Mouse (Mus musculus) limb, embryonic 10.5 days (tissue): ENCODE data around the gene Ccer2. TPM values are rescaled to one million over a fixed set of nuclear protein-coding genes. Genes with fewer than 3 reads are reported as not detected.
A peak's percentile ranks its signal among the peaks of the same experiment; 100 is the strongest.

Experiments used
- DNase-seq: peaks from one replicate; pipeline ENCODE4 v3.0.0-alpha.2; 2017; ENCODE audit warnings: low spot score
- H3K27ac ChIP-seq: fragments of 300-500 bp; sonication (generic); 2 replicates; pipeline ENCODE4 v1.5.1; 2016; ENCODE audit warnings: mild to moderate bottlenecking
- H3K27me3 ChIP-seq: fragments of 300-500 bp; sonication (generic); 2 replicates; pipeline ENCODE4 v1.6.1; 2016; ENCODE audit warnings: low read depth, mild to moderate bottlenecking; ENCODE audit not compliant: poor library complexity, severe bottlenecking
- H3K36me3 ChIP-seq: fragments of 300-500 bp; sonication (generic); 2 replicates; pipeline ENCODE4 v1.6.1; 2016; ENCODE audit warnings: mild to moderate bottlenecking, moderate library complexity
- H3K4me1 ChIP-seq: fragments of 300-500 bp; sonication (generic); 2 replicates; pipeline ENCODE4 v1.6.1; 2016
- H3K4me3 ChIP-seq: fragments of 300-500 bp; sonication (generic); 2 replicates; pipeline ENCODE4 v1.5.1; 2016; ENCODE audit warnings: mild to moderate bottlenecking, moderate library complexity
- H3K9me3 ChIP-seq: fragments of 300-500 bp; sonication (generic); replicated peaks from 2 replicates; pipeline ENCODE4 v1.6.1; 2016; ENCODE audit warnings: mild to moderate bottlenecking
- WGBS: fragments of 180-500 bp; shearing (Covaris S2); methylation state at CpG from one replicate; pipeline ENCODE4 v1.1.7; 2016; 5-methylcytosine and 5-hydroxymethylcytosine counted together
- polyA plus RNA-seq: library from polyadenylated mRNA; unstranded; fragments of >200 nt; fragmentation: Nextera tagmentation; extraction: Ambion mirVana; gene quantifications from 2 replicates; pipeline ENCODE4 v1.2.1, GENCODE M21; 2016

Gene Ccer2
- polyA plus RNA-seq, 1 experiment from 2014 or later: not detected

DNA sequence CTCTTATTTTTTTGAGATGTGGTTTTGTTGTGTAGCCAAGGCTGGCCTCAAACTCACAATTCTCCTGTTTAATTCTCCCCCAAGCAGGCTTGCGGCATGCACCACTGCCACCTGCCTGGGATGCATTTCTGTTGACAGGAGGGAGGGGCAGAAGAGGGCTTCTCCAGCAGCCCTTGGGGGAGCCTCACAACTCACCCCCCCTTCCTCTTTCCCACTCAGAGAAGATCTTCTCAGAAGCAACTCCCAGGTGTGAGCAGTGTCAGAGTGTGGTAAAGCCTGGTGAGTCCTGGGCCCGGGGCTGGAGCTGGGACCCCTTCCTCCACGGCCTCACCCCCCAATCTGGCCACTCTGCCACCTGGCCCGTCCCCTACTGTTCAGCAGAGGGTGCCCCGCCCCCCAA is 29.2 kb downstream of the Ccer2 start:
- H3K27me3 ChIP-seq: no peaks in the 10 kb centered on the region
- peaks cover 34% of the 10 kb centered on the region for H3K4me1 ChIP-seq
- peaks cover 45% of the 10 kb centered on the region for H3K36me3 ChIP-seq
- H3K9me3 ChIP-seq: no peaks in the 10 kb centered on the region
- 72% methylated on average over 5 of the region's 5 CpGs for WGBS
- no peak for DNase-seq
- H3K4me3 ChIP-seq: no peak overlapping the region
- H3K27ac ChIP-seq: no peak overlapping the region

DNA sequence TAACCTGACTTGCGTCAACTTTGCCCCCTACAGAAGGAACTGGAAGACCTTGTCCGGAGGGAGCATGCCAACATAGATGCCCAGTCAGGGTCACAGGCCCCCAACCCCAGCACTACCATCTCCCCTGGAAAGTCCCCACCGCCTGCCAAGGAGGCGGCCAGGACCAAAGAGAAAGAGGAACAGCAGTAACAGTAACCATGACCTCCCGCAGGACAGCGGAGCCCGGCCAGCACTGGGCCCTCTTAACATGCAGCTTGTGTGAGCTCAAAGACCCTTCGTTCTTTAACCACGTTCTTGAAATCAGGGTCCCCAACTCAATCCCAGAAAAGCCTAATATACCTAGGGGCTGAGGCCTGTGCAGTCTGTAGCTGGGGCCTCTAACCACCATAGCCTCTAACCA is 31.9 kb downstream of the Ccer2 start:
- Histone ChIP-seq H3K36me3 (peaks cover 41% of the 10 kb centered on the region), H3K4me3 (no peak overlapping the region), H3K9me3 (no peaks in the 10 kb centered on the region), H3K27ac (0 out of 2 replicates have a peak overlapping the region, but pooled peaks have one; percentile 75), H3K4me1 (peaks cover 52% of the 10 kb centered on the region), H3K27me3 (no peaks in the 10 kb centered on the region)
- no peak for DNase-seq
- 92% methylated on average over 9 of the region's 9 CpGs for WGBS

DNA sequence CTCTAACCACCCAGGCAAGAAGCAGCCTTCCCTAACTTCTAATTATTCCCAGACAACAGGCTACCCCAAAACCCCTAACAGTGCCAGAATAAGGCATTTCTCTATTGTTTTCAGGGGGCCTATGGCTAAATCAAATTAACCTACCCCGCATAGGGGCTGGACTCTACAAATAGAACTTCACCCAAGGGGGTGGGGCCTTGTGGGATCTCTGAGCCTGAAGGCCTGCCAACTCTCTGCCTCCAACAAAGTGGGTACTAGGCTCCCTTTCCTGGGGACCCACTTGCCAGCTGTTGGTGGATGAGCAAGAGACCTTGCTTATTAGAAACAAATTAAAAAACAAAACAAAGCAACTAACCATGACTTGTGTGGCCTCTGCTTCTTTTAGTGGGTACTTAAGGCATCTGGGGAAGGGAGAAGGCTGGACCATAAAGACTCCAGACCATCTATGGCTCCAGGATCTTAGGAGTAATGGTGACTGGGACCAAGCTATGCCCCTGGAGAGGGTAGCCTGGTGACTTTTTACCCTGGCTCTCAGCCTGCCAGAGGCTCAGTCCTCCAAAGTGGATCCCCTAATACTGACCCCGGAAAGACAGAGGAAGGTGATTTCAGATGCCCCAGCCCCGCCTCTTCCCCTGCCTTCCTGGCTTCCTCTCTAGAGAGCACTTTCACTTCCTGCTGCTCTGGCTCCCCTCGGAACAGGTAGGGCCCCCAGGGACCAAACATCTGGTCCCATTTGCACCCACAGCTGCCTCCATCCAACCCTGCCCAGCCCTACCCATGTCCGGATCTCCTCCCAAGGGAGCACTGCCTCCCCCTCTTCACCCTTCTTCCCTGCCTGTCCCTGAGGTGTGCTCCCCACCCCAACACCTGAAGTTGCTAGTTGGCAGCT is 32.6 kb downstream of the Ccer2 start, which contains the start of gene Rinl:
Rinl (plus strand) TSS at position 663 of the 889 bp plus-strand sequence.
- Histone ChIP-seq H3K27ac (peak within 1 kb of the TSS; percentile 75), H3K36me3 (peaks cover 34% of the 10 kb centered on the region), H3K9me3 (no peaks in the 10 kb centered on the region), H3K4me1 (peaks cover 51% of the 10 kb centered on the region), H3K4me3 (no peak within 1 kb of the TSS; the same call in 1 of the 2 replicates), H3K27me3 (no peaks in the 10 kb centered on the region)
- no peak for DNase-seq
- WGBS: 64% methylated on average over 5 of the region's 5 CpGs

DNA sequence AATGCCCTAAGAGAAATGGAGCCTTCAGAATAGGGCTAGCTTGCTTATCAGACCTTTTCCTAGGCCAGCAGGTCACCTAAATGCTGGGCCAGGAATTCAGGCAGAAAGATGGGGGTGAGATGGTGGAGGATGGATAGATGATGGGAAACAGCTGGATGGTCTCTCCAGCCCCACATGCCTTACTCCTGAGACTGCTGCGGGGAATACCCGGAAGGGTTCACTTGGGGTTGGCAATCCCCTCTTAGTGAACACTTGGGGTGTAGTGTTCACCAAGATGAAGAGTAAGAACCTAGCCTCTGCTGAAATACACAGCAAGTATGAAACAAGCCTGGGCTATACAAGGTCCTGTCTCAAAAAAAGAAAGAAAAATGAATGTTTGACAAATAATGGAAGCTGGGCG is 33.3 kb downstream of the Ccer2 start:
- Histone ChIP-seq H3K4me1 (peaks cover 51% of the 10 kb centered on the region), H3K9me3 (no peaks in the 10 kb centered on the region), H3K36me3 (peaks cover 28% of the 10 kb centered on the region), H3K27ac (peak overlapping the region; percentile 75), H3K27me3 (no peaks in the 10 kb centered on the region), H3K4me3 (no peak overlapping the region; the same call in 1 of the 2 replicates)
- WGBS: 64% methylated on average over 3 of the region's 3 CpGs
- DNase-seq: no peak

DNA sequence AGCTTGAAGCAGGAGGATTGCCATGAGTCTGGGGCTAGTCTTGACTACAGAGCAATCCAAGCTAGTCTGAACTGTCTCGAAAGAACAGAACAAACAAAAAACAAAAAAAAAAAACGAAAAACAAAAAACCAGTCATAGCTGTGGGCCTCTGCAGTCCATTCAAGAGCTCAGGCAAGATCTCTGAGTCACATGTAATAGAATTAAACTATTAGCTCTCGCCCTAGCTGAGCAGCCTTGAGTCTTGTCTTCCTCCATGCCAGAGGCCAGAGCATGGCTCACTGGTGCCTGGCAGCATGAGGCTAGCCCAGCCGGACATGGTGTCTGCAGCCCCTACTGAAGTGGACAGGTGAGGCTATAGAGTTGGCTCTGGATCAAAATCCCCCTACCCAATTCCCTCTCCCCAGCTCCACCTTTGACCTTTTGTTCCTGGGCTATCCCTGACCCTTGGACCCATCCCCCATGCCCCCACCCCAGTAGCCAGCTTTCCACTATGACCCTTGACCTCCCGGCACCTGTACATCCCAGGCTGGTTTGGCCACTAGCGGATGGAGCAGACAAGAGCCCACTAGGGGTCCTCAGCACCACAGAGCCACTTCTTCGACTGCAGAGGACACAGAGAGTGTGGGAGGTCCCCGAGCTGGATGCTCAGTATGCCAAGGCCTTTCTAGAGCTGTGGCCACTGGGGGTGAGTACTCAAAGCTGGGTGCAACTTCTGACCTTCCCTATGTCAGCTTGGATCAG is 34.3 kb downstream of the Ccer2 start:
- Histone ChIP-seq H3K4me1 (peaks cover 51% of the 10 kb centered on the region), H3K9me3 (no peaks in the 10 kb centered on the region), H3K36me3 (peaks cover 27% of the 10 kb centered on the region), H3K4me3 (no peak overlapping the region), H3K27ac (peak overlapping the region; percentile 75; the same call in 1 of the 2 replicates), H3K27me3 (no peaks in the 10 kb centered on the region)
- no peak for DNase-seq
- 61% methylated on average over 8 of the region's 8 CpGs for WGBS

DNA sequence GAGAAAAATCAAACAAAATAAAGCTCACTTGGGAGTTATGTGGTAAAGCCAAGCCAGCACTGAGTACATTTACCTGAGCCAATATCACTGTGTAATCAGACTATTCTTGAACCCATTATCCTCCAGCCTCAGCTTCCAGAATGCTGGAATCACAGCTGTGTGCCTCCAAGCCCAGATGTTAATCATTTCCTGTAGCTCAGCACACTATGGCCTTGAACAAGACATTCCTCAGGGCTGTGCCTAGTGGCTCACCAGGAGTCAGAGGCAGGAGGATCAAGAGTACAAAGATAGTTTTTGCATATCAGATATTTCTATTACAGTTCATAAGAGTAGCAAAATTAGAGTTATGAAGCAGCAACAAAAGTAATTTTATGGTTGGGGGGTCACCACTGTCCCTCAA is 35.7 kb downstream of the Ccer2 start:
- H3K4me1 ChIP-seq: peaks cover 62% of the 10 kb centered on the region

DNA sequence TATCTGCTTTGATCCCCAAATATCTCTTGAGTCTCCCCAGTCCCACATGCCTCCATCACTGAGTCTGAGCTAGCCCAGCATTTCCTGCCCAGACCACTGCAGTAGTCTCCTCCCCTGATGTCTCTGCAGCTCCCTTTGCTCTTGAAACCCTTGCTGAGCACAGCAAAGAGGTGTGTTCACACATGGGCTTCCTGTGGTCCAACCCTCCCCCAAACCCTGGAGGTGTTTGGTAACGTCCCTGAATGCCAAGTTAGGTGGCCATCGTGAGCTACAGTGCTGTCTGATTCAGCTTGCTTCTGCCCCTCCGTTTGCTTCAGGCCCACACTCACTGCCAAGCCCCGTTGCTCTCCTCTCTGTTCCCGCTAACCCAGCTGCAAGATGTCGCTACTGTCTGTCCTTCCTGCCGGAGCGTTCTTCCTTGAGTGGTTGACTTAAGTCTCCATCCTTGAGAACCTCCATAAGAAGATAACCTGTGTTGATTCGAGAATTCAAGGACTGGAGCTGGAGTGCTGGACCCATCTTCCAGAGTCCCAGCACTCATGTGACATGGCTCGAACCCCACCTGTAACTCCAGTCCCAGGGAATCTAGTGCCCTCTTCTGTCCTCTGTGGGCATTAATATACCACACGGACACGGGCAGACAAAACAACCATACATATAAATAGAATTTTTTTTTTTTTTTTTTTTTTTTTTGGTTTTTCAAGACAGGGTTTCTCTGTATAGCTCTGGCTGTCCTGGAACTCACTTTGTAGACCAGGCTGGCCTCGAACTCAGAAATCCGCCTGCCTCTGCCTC is 36.6 kb downstream of the Ccer2 start:
- Histone ChIP-seq H3K9me3 (no peaks in the 10 kb centered on the region), H3K4me1 (peaks cover 63% of the 10 kb centered on the region), H3K27me3 (no peaks in the 10 kb centered on the region), H3K4me3 (no peak overlapping the region), H3K36me3 (peaks cover 7% of the 10 kb centered on the region; the same call in 1 of the 2 replicates), H3K27ac (peak overlapping the region; percentile 76)
- DNase-seq: no peak
- WGBS: 78% methylated on average over 14 of the region's 14 CpGs

More for the DNA sequence above, 35.7 kb downstream of the Ccer2 start:
- Histone ChIP-seq H3K27me3 (no peaks in the 10 kb centered on the region), H3K27ac (peak overlapping the region; percentile 76), H3K9me3 (no peaks in the 10 kb centered on the region), H3K36me3 (peaks cover 13% of the 10 kb centered on the region), H3K4me3 (no peak overlapping the region)
- DNase-seq: no peak

DNA sequence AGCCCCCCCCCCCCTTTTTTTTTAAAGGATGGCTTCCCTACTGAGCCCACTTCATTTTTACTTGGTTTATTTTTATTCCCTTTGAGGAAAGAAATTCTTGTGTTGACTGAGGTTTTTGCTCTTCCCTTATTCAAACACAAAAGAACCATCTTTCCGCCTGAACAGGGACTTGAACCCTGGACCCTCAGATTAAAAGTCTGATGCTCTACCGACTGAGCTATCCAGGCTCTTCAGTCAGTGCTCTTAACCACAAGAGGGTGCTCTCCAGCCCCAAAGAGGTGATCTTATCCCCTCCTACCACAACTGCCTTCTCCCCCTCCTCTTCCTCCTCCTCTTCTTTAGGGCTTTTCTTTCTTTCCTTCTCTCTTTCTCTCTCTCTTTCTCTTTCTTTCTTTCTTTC is 37.9 kb downstream of the Ccer2 start:
- no peak for DNase-seq
- peaks cover 53% of the 10 kb centered on the region for H3K4me1 ChIP-seq
- H3K27ac ChIP-seq: no peak overlapping the region
- no peaks in the 10 kb centered on the region for H3K9me3 ChIP-seq
- H3K27me3 ChIP-seq: no peaks in the 10 kb centered on the region
- no peak overlapping the region for H3K4me3 ChIP-seq
- H3K36me3 ChIP-seq: no peaks in the 10 kb centered on the region
- WGBS: 51% methylated on average over 2 of the region's 2 CpGs

DNA sequence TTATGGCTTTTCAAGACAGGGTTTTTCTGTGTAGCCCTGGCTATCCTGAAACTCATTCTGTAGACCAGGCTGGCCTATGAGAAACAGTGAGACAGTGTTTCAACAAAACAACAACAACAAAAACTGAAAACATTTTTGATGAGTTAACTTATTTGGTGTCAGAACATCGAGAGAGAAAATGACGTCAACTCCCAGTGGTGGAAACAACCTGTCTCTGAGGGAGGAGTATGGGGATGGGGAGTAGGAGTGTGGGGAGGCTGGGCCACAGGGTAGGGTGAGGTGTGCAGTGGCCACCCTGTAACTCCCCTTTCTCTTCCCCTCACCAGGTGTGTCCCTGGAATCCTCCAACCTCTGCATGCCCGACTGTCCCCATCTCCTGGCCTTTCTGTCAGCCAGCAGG is 38.5 kb downstream of the Ccer2 start:
- Histone ChIP-seq H3K4me1 (peaks cover 48% of the 10 kb centered on the region), H3K36me3 (no peaks in the 10 kb centered on the region), H3K27ac (no peak overlapping the region), H3K27me3 (no peaks in the 10 kb centered on the region), H3K4me3 (no peak overlapping the region), H3K9me3 (no peaks in the 10 kb centered on the region)
- 86% methylated on average over 3 of the region's 3 CpGs for WGBS
- DNase-seq: no peak

DNA sequence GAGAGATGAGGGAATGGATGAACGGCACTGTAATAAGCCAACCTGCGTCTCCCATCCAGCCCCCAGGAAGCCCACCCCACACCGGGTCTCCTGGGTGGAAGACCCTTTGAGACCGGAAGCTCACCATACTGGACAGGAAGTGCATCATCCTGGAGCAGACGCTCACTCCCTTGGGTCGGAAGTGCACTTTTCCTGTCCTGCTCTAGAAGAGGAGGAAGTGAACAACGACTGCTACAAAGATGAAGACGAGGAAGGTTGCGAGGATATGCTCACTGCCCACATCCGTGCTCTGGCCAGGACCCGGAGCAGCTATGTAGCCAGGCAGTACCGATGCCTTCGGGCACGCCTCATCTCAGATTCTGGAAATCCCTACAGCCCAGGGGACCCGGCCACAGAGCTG is 39.9 kb downstream of the Ccer2 start:
- no peaks in the 10 kb centered on the region for H3K9me3 ChIP-seq
- peak overlapping the region; percentile 63 for H3K27ac ChIP-seq
- H3K36me3 ChIP-seq: no peaks in the 10 kb centered on the region
- 79% methylated on average over 15 of the region's 15 CpGs for WGBS
- no peaks in the 10 kb centered on the region for H3K27me3 ChIP-seq
- H3K4me3 ChIP-seq: no peak overlapping the region
- H3K4me1 ChIP-seq: peaks cover 34% of the 10 kb centered on the region
- DNase-seq: no peak

DNA sequence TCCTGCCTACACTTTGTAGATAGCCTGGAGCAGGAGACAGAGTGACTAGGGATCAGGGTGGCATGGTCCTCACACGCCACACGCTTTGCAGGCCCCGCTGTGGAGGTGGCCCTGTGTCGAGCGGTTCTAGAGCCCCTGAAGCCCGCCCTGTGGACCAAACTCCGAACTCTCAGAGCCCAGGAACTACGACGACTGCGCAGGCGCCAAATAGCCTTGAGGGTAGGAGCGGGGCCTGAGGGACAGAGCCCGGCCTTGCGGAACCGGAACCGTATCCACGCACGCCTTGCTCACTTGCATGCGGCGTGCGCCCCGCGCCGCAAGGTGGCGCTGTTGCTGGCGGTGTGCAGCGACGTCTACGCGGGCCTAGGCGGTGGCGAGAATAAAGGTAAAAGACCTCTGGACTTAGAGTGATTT is 40.6 kb downstream of the Ccer2 start:
- Histone ChIP-seq H3K27me3 (no peaks in the 10 kb centered on the region), H3K36me3 (no peaks in the 10 kb centered on the region), H3K9me3 (no peaks in the 10 kb centered on the region), H3K4me1 (peaks cover 34% of the 10 kb centered on the region), H3K27ac (peak overlapping the region; percentile 81), H3K4me3 (peak overlapping the region; percentile 36)
- 16% methylated on average over 32 of the region's 32 CpGs for WGBS
- DNase-seq: peak; percentile 84

DNA sequence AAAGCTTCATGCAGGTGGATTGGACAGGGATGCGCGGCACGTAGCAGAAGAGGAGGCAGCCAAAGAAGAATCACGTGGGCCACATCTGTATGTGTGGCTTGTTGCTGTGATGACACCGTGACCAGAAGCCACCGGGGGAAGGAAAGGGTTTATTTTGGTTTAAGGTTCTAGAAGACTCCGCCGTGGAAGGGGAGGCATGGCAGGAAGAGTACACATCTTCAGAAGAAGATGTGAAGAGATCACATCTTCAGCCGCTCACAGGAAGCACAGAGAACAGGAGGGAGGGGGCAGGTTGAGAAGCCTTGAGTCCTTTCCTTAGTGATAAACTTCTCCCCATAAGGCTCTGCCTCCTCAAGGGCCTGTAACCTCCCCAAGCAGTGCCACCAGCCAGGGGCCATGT is 44.0 kb downstream of the Ccer2 start:
- 89% methylated on average over 9 of the region's 9 CpGs for WGBS
- no peak for DNase-seq
- H3K9me3 ChIP-seq: no peaks in the 10 kb centered on the region
- H3K27me3 ChIP-seq: no peaks in the 10 kb centered on the region
- no peak overlapping the region for H3K4me3 ChIP-seq
- H3K27ac ChIP-seq: no peak overlapping the region
- no peaks in the 10 kb centered on the region for H3K36me3 ChIP-seq
- peaks cover 49% of the 10 kb centered on the region for H3K4me1 ChIP-seq
